In the genomic region with DNA sequence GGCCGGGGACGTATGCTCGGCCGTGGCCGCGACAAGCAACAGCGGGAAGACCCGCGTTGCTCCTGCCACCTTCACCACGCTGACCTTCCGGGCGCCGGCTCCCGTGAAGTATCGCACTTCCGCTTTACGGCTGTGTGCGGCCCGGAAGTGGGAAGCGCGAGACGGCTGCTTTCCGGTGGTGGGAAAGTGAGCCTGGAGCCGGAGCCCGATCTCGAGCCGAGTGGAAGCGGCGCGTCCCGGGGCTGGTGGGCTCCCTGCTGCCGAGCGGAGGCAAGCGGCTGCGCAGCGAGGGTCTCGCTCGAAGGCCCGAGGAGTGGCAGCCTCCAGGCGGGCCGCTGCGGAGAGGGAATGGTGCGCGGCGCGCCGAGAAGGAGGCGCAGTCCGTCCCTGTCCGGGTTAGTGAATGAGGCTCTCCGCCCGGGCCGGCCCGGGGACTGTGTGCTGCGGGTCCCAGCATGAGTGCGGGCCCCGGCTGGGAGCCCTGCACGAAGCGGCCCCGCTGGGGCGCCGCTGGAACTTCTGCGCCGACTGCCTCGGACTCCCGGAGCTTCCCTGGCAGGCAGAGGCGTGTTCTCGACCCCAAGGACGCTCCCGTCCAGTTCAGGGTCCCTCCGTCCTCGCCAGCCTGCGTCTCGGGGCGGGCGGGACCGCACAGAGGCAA, we compare ENCODE assay signal across 7 mouse cellular contexts. TPM values are rescaled to one million over a fixed set of nuclear protein-coding genes. Genes with fewer than 3 reads are reported as not detected.
DNase-seq lines count a peak whose midpoint lies in the region; ATAC-seq lines count a peak whose summit lies in the region.

Gene Timm23 (minus strand): TSS at position 108 of the 661 bp plus-strand sequence.
Gene Parg (plus strand): TSS at position 159 of the 661 bp plus-strand sequence.

- peak within 1 kb of the TSS; percentile 95 for H3K9ac ChIP-seq in intestine, embryonic 16.5 days (ENCODE audit: low read depth, low read length)
- H3K9ac ChIP-seq in midbrain, embryonic 11.5 days (ENCODE audit: low read length) = peak within 1 kb of the TSS; percentile 94

- H3K4me2 ChIP-seq in intestine, embryonic 16.5 days (ENCODE audit: low read depth, low read length) = peak within 1 kb of the TSS; percentile 88
- H3K4me2 ChIP-seq in midbrain, embryonic 11.5 days = peak within 1 kb of the TSS; percentile 94

- peaks cover 15% of the 10 kb centered on the region for H3K4me1 ChIP-seq in intestine, embryonic 16.5 days (ENCODE audit: control insufficient read depth, insufficient read depth, low read length)
- H3K4me1 ChIP-seq in midbrain, embryonic 11.5 days (ENCODE audit: control insufficient read depth, insufficient read depth, low read length) = peaks cover 15% of the 10 kb centered on the region

- H3K9me3 ChIP-seq in intestine, embryonic 16.5 days (ENCODE audit: control insufficient read depth, low read length) = no peaks in the 10 kb centered on the region
- no peaks in the 10 kb centered on the region; the same call in 1 of the 2 replicates for H3K9me3 ChIP-seq in midbrain, embryonic 11.5 days (ENCODE audit: control insufficient read depth, low read length)

- peaks cover 11% of the 10 kb centered on the region for H3K36me3 ChIP-seq in intestine, embryonic 16.5 days (ENCODE audit: control insufficient read depth, insufficient read depth, low read length)
- peaks cover 5% of the 10 kb centered on the region for H3K36me3 ChIP-seq in midbrain, embryonic 11.5 days (ENCODE audit: control insufficient read depth, insufficient read depth, low read length)

- WGBS in intestine, embryonic 16.5 days = under 1% methylated on average over 75 of the region's 77 CpGs
- WGBS in midbrain, embryonic 11.5 days = under 1% methylated on average over 74 of the region's 77 CpGs

- intact Hi-C loops in gastrocnemius, postnatal 36 days (cut with DNase I) = no loop called here
- intact Hi-C loops in left cerebral cortex, postnatal 36 days (cut with DNase I) = no loop called here

- DNase-seq in adrenal gland, adult 18-20 months (ENCODE audit: low spot score in 2 of 2) = peak; percentile 82 to 83
- DNase-seq in embryo, embryonic 11 days = peak; percentile 95
- peak; percentile 78 for DNase-seq in gastrocnemius, postnatal 36 days
- peak; percentile 91 for DNase-seq in left cerebral cortex, postnatal 36 days (ENCODE audit: low spot score in 2 of 2)
- DNase-seq in midbrain, embryonic 11.5 days (ENCODE audit: low spot score, missing footprints) = peak; percentile 98
- DNase-seq in skeletal muscle tissue, adult 2 months (ENCODE audit: low read depth, low spot score) = peak; percentile 79

- H3K27me3 ChIP-seq in intestine, embryonic 16.5 days (replicated peaks; ENCODE audit: control insufficient read depth, insufficient read depth, low read length) = no peaks in the 10 kb centered on the region
- H3K27me3 ChIP-seq in midbrain, embryonic 11.5 days (ENCODE audit: control insufficient read depth, insufficient read depth, low read length) = no peaks in the 10 kb centered on the region

- peak; percentile 96 for ATAC-seq in intestine, embryonic 16.5 days
- ATAC-seq in midbrain, embryonic 11.5 days (ENCODE audit: low FRiP score) = peak; percentile 93

- H3K4me3 ChIP-seq in intestine, embryonic 16.5 days (ENCODE audit: low read length) = peak within 1 kb of the TSS; percentile 100
- peak within 1 kb of the TSS; percentile 99 for H3K4me3 ChIP-seq in midbrain, embryonic 11.5 days (ENCODE audit: low read depth, low read length)

- H3K27ac ChIP-seq in intestine, embryonic 16.5 days (ENCODE audit: low read length) = peak within 1 kb of the TSS; percentile 79
- H3K27ac ChIP-seq in midbrain, embryonic 11.5 days (ENCODE audit: low read depth, low read length) = no peak within 1 kb of the TSS

RNA-seq across cellular contexts. Expression of gene Timm23, which starts in this region (rescaled TPM):
- 100 to 1,000 TPM; 145 to 155 TPM for total RNA-seq in adrenal gland, adult 18-20 months (2021)
- 100 to 1,000 TPM; 198 to 210 TPM for total RNA-seq in gastrocnemius, postnatal 36 days (2021)
- polyA plus RNA-seq in intestine, embryonic 16.5 days (2015; fragmentation: Nextera tagmentation; extraction: Ambion mirVana) = 312 and 350 TPM in 2 replicates
- 10 to 100 TPM; 61.9 to 80.2 TPM for total RNA-seq in left cerebral cortex, postnatal 36 days (2021)
- polyA plus RNA-seq in midbrain, embryonic 11.5 days (2014; fragmentation: Nextera tagmentation; extraction: Ambion mirVana) = 271 and 283 TPM in 2 replicates

RNA-seq across cellular contexts. Expression of gene Parg, which starts in this region (rescaled TPM):
- total RNA-seq in adrenal gland, adult 18-20 months (2021) = 10 to 100 TPM; 42.0 to 68.8 TPM
- 10 to 100 TPM; 17.1 to 19.9 TPM for total RNA-seq in gastrocnemius, postnatal 36 days (2021)
- polyA plus RNA-seq in intestine, embryonic 16.5 days (2015; fragmentation: Nextera tagmentation; extraction: Ambion mirVana) = 24.7 and 28.2 TPM in 2 replicates
- 10 to 100 TPM; 35.9 to 42.6 TPM for total RNA-seq in left cerebral cortex, postnatal 36 days (2021)
- polyA plus RNA-seq in midbrain, embryonic 11.5 days (2014; fragmentation: Nextera tagmentation; extraction: Ambion mirVana) = 66.1 and 70.1 TPM in 2 replicates
